Mouse (Mus musculus) frontal cortex, postnatal 25 days (tissue): ENCODE results near the gene Sft2d1.
A peak's percentile ranks its signal among the peaks of the same experiment; 100 is the strongest.
"Not testable (repeated sequence)": the region's sequence is repeated elsewhere in the genome, so short reads cannot be mapped to it uniquely, and the experiment has no call there.

Source experiments
- DNase-seq, 2 experiments: peaks; one replicate each; pipeline ENCODE4 v3.0.0; 2022; ENCODE audit warnings: low spot score in 2 of 2

Gene Sft2d1

GRCm38 (mm10) chr17:8302772-8303438, 8.0 kb upstream of the Sft2d1 start:
- no peak for DNase-seq

DNA sequence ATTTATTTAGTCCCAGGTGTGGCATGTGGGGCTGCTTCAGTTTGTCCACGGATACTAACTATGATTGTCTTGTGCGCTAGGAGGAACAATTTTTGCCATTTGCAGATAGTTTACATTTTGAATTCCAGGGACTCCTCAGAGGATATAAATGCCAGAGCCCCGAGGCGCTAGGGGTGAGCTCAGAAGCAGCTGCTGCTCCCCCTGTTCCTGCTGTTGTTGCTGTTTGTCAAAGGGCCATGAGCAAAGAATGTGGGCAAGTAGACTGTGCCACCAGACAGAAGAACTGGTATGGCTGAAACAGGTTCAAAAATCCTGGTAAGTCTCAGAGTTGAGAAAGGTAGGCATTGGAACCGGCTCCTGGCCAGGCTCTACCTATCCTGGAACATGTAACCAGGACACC, 7.2 kb upstream of the Sft2d1 start:
- DNase-seq: no peak

DNA sequence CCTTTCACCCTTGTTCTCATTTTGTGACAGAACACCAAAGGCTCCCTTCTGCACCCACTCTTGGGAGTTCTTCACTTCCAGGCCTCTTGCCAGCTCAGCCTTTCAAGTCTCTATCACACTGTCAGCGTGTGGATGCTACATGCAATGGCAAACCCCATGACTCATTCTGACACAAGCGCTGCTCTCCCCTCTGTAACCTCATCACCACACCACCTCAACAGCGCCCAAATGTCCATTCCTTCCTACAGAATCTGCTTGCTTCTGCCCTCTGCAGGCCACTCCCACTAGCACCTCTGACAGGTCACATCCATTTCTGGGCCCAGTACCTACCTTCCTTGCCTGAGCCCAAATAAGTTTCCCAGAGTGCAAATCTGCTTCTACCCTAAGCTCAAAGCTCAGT, 5.1 kb upstream of the Sft2d1 start:
- no peak for DNase-seq

DNA sequence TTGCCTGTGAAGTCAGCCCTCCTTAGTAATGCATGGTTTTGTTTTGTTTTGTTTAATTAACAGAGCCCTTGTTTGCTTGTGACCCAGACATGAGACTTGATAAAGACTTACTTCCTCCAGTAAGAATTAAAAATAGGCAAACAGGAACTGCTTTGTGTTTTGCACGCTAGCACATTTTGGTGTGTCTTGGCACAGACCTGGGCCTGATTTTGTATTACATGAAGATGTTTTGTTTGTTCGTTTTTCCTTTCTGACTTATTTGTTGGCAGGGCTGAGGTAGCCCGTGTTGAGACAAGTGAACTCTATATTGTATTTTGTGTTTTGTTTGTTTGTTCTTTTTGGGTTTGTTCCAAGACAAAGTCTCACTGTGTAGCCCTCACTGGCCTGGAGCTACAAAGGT, 849 bp downstream of the Sft2d1 start:
- DNase-seq: no peak

DNA sequence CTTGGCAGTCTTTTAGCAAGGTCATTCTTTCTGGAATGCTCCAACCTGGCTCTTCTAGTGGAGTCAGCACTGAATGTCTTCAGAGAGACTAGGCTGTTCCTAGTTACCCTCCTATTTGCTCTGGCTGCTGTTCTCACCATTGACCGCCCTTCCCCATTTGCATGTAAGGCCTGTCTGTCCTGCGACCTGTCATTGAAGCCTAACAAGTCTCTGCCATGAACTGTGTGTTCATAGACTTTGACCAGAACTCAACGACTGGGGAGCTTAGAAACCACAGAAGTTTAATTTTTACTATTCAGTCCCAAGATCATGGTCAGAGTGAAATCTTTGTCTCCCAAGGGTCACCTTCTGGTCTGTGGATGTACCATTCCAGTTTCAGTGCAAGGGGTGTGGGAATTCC, 3.1 kb downstream of the Sft2d1 start:
- no peak for DNase-seq

DNA sequence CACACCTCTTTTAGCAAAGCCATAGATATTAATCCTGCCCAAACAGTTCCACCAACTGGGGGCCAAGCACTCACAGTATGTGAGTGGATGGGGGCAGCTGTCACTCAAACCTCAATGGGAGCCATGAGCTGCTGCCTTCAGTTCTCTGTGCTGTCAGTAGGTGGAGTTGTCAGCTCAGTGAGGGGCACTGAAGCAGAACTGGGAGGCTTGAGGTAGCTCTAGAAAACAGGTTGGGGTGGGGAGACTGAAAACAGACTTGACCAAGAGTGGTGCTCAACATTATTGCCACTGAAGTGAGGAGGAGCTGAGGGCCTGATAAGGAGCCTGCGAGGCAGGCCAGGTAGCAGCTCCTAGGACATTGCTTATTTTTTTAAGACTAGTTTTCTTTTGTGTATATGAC, 5.3 kb downstream of the Sft2d1 start:
- DNase-seq: no peak

- DNase-seq: not testable (repeated sequence)
These were observed 16.0 kb downstream of the Sft2d1 start for GRCm38 (mm10) chr17:8326877-8327276.

DNA sequence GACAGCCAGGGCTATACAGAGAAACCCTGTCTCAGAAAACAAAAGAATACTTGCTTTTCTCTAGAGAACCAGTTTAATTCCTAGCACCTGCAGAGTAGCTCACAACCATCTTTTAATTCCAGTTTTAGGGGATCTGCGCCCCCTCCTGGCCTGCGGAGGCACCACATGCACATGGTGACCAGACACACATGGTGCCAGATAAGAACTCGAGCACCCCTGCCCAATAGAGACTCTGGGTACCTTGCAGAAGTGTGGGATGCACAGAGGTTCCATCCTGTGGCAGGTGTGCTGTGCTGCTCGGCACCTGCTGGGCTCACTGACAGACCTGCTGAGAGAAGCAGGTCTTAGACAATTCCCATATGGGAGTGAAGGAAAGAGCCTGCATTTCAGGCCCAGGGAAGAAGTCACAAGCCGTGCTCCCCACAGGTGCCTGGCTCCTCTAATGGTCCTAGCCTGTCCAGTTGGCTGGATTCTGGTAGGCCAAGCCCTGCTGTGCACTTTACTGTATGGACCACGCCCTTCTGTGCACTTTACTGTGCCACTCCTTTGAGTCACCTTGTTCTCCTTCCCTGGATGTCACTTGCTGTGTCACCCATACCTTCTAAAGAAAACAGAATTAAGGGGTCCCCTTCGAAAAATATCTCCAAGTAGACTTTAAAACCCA, 17.7 kb downstream of the Sft2d1 start:
- DNase-seq: no peak

DNA sequence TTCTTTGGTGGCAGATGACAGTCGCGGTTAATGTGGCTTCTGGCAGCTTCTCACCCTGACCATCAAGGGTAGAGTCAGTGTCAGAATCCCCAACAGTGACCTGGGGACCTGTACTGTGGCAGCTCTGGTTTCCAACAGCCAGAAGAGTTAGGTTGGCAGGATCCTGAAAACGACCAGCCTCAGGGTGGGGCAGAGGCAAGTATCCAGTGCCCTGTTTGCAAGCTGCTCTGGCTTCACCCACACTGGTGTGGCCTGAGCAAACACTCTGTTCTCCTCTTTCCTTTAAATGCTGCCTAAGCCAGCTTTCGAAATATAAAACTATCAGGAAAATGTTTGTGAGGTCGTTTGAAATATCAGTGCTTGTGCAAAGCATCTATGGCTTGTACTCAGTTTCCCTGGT, 19.7 kb downstream of the Sft2d1 start:
- DNase-seq: no peak

DNA sequence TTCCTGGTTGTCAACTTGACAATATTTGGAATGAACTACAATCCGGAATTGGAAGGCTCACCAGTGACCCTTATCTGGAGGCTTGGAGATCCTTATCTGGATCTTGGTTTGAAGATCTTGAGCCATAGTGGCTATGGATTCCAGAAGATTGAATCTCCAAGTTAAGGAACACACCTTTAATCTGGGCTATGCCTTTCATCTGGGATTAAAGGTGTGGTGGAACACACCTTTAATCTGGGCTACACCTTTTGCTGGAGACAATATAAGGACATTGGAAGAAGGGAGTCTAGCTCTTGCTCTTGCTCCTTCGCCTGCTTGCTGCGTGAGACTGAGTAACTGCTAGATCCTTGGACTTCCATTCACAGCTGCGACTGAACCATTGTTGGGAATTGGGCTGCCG, 26.3 kb downstream of the Sft2d1 start, which contains the start of gene Prr18:
Prr18 (plus strand) TSS at position 301 of the 400 bp plus-strand sequence.
- not testable (repeated sequence) for DNase-seq

GRCm38 (mm10) chr17:8339666-8340374, 28.9 kb downstream of the Sft2d1 start:
- DNase-seq: no peak

- peak; percentile 41 to 43 for DNase-seq
These were observed 29.8 kb downstream of the Sft2d1 start for GRCm38 (mm10) chr17:8340407-8341359.

GRCm38 (mm10) chr17:8341360-8341963, 30.6 kb downstream of the Sft2d1 start:
- no peak for DNase-seq

DNA sequence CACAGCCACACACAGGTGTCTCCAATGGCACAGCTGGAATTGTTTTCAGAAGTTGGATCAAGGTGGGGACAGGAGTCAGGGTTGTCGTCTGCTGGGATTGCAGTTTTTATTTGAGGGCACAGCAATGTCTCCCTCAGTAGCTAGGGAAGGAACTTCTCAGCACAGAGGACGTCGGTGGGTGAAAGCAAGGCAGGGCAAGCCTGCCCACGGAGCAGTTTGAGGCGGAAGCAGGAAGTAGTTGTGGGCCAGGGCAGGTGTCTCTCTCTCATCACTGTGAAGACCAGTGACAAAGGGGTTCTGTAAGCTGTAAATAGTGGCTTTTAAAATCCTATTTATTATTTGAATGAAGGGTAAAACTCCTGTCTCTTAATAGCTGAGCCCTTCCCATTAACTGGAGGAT, 31.8 kb downstream of the Sft2d1 start:
- no peak for DNase-seq

GRCm38 (mm10) chr17:8343416-8343815, 32.5 kb downstream of the Sft2d1 start:
- no peak for DNase-seq

DNA sequence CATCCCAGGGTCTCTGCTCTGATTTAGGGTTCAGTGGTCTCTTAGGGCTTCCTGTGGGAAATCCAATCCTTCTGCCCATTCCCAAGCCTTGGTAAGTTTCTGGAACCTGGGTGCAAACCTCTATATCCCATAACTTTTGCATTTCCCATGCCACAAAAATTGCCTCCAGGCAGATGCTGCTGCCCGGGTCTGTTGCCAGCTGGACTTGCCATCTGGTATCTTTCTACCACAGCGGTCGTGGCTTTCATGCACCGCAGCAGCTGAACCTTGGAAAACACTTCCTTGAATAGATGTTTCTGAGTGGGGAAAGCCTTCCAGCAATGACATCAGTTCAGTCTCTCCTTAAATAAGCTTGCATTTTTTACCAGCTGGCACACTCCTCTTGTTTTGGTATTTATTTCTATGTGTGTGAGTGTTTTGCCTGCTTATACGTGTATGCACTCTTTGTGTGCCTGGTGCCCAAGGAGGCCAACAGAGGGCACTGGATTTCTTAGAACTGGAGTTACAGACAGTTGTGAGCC, 36.9 kb downstream of the Sft2d1 start:
- DNase-seq: no peak

GRCm38 (mm10) chr17:8348941-8349340, 38.0 kb downstream of the Sft2d1 start:
- DNase-seq: no peak

DNA sequence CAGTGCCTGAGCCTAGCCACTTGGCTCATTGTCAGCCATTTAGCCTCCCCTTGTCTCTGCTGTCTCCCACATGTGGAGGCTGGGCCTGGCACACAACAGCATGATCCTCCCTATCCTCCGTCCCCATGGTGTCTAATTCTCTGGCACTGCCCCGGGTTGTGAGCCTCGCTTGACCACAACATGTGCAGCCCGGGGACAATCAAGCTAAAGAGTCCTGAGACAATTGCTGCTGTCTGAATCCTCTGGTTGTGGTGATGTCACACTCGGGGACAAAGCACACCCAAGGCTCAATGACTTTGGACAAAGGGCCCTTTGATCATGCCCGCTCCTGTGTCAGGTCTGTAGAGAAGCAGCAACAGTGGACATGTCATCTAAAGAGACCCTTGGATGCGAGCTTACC, 40.2 kb downstream of the Sft2d1 start:
- no peak for DNase-seq

DNA sequence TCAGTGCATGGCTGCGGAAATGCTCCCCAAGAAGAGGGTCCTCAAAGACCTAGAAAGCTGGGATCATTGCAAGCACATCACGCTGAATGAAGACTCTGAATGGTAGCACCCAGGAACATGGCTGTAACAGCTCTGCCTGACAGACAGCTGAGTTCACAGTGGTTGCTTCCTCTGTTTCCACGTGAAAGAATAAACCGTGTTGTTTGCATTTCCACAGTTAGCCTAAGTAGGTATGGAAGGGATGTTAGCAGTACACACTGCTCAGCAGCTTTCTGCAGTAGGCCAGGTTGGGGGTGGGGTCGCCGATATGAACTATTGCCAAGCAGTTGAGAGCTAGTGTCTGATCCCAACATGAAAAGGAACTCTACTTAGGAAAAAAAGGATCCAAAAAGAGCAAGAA, 44.8 kb downstream of the Sft2d1 start, which contains the start of gene T2:
T2 (plus strand) TSS at position 301 of the 400 bp plus-strand sequence.
- no peak for DNase-seq

DNA sequence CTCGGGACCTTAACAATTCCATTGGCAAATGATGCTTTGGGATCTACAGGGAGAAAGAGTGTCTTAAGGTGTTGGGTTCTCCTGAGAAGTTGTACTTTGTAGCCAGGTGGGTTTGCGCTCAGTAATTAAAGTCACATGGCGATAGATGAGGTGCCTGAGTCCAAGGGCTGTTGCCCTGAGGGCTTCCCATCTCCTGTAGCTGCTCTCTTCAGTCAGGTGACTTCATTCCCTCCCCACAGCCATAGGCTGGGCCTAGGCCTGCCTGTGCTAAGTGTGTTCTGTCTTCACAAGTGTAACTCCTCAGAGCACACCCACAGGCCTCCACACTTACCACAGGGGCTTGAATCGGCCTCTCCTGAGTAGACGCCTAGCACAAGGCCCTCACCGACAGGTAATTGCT, 46.6 kb downstream of the Sft2d1 start:
- no peak for DNase-seq

GRCm38 (mm10) chr17:8360876-8361275, 50.0 kb downstream of the Sft2d1 start:
- DNase-seq: no peak
